In genomic region chr1:193382841-193383462, GRCm38 (mm10) we compare ENCODE assay signal across 9 mouse cellular contexts. TPM values are rescaled to one million over a fixed set of nuclear protein-coding genes. Genes with fewer than 3 reads are reported as not detected.
DNase-seq lines count a peak whose midpoint lies in the region; ATAC-seq lines count a peak whose summit lies in the region.
"Had no signal": no experiment of that assay in that cellular context is flagged by ENCODE, and none has a peak within 500 bp of the region (broad histone marks: within the 10 kb centered on the region; RNA-seq: fewer than 3 reads in every experiment).

No protein-coding gene starts in this region.

- H3K27me3 ChIP-seq in stomach, embryonic 14.5 days (ENCODE audit: control insufficient read depth, insufficient read depth, low read length): no peaks in the 10 kb centered on the region

- peak overlapping the region; percentile 55 for H3K4me2 ChIP-seq in stomach, embryonic 14.5 days (replicated peaks; ENCODE audit: low read depth, low read length)

- H3K4me1 ChIP-seq in stomach, embryonic 14.5 days (ENCODE audit: control insufficient read depth, insufficient read depth, low read length): peaks cover 31% of the 10 kb centered on the region; the same call in 1 of the 2 replicates

- H3K4me3 ChIP-seq in stomach, embryonic 14.5 days (ENCODE audit: low read depth, low read length): peak overlapping the region; percentile 25

- ATAC-seq in cerebellum, adult (ENCODE audit: insufficient number of reproducible peaks, low FRiP score, low TSS enrichment): no peak
- peak; percentile 79 for ATAC-seq in megakaryocyte progenitor cell, adult 5-6 weeks (replicated peaks; ENCODE audit: poor library complexity)
- no peak for ATAC-seq in stomach, embryonic 14.5 days (ENCODE audit: insufficient number of reproducible peaks, insufficient read depth, low FRiP score, low read depth)

- no peaks in the 10 kb centered on the region for H3K9me3 ChIP-seq in stomach, embryonic 14.5 days (ENCODE audit: control insufficient read depth, low read depth, low read length)
- H3K9me3 ChIP-seq: G1E had no signal

- WGBS in stomach, embryonic 14.5 days: 12% methylated on average over 8 of the region's 8 CpGs

- H3K9ac ChIP-seq in stomach, embryonic 14.5 days (replicated peaks; ENCODE audit: low read depth, low read length): no peak overlapping the region

- no peak overlapping the region; the same call in 1 of the 2 replicates for H3K27ac ChIP-seq in stomach, embryonic 14.5 days (ENCODE audit: low read length)

- no peaks in the 10 kb centered on the region for H3K36me3 ChIP-seq in stomach, embryonic 14.5 days (ENCODE audit: control insufficient read depth, insufficient read depth, low read length)
- H3K36me3 ChIP-seq: G1E had no signal

- DNase-seq in cerebellum, adult 11 months: peak; percentile 58
- DNase-seq in NIH3T3 (ENCODE audit: low read depth): peak; percentile 73
- DNase-seq in embryo, embryonic 10.5 days (ENCODE audit: low spot score): peak; percentile 89
- peak; percentile 50 to 72 for DNase-seq in heart, postnatal 10 days
- DNase-seq in kidney, postnatal 36 days: peak; percentile 47 to 76

- intact Hi-C loops in heart, postnatal 10 days (cut with DNase I): loop anchor here (10.0 kb wide), 1 partner anchor 1432 kb away; no protein-coding TSS in a partner anchor

RNA-seq across cellular contexts. Expression of gene Camk1g, which starts 12.9 kb away (rescaled TPM):
- 1 to 10 TPM; 1.4 to 1.6 TPM for total RNA-seq in heart, postnatal 10 days (2021)
- not detected in 2 replicates for total RNA-seq in megakaryocyte progenitor cell, adult 5-6 weeks (2015)
- total RNA-seq in megakaryocyte progenitor cell, adult 5-6 weeks (2017): not detected in 2 replicates
- 7.6 and 10.5 TPM in 2 replicates for polyA plus RNA-seq in stomach, embryonic 14.5 days (2014; fragmentation: Nextera tagmentation; extraction: Ambion mirVana)
- total RNA-seq: G1E had no signal
- polyA plus RNA-seq: G1E had no signal
